Mouse (Mus musculus) intestine, embryonic 15.5 days (tissue): ENCODE measurements at regions not wholly inside any gene's neighbourhood (a gene's known extent, or its start where the extent isn't known, plus 50 kb on each side); places are given as distances from the start of the nearest gene placed in this dataset.

Experiments
- ATAC-seq: fragments of 200-750 bp; cut with Nextera tagmentation; 2 replicates; pipeline ENCODE4 v1.8.0; 2017; ENCODE audit warnings: moderate TSS enrichment, moderate library complexity
- H3K27ac ChIP-seq: fragments of 300-500 bp; sonication (generic); 2 replicates; pipeline ENCODE4 v1.5.1; 2015; ENCODE audit warnings: mild to moderate bottlenecking, inconsistent platforms
- H3K27me3 ChIP-seq: fragments of 300-500 bp; sonication (generic); replicated peaks from 2 replicates; pipeline ENCODE4 v1.6.1; 2015; ENCODE audit warnings: inconsistent platforms
- H3K36me3 ChIP-seq: fragments of 300-500 bp; sonication (generic); 2 replicates; pipeline ENCODE4 v1.6.1; 2015; ENCODE audit warnings: inconsistent platforms
- H3K4me1 ChIP-seq: fragments of 300-500 bp; sonication (generic); replicated peaks from 2 replicates; pipeline ENCODE4 v1.6.1; 2015; ENCODE audit warnings: inconsistent platforms
- H3K4me2 ChIP-seq: fragments of 300-500 bp; sonication (generic); replicated peaks from 2 replicates; pipeline ENCODE4 v1.6.1; 2015; ENCODE audit warnings: mild to moderate bottlenecking, inconsistent platforms
- H3K4me3 ChIP-seq: fragments of 300-500 bp; sonication (generic); replicated peaks from 2 replicates; pipeline ENCODE4 v1.5.1; 2015; ENCODE audit warnings: inconsistent platforms
- H3K9ac ChIP-seq: fragments of 300-500 bp; sonication (generic); 2 replicates; pipeline ENCODE4 v1.6.1; 2015; ENCODE audit warnings: inconsistent platforms
- H3K9me3 ChIP-seq: fragments of 300-500 bp; sonication (generic); 2 replicates; pipeline ENCODE4 v1.6.1; 2016; ENCODE audit warnings: inconsistent platforms
- whole genome bisulfite sequencing: fragments of 180-500 bp; shearing (Covaris S2); methylation state at CpG from one replicate; pipeline ENCODE4 v1.1.7; 2015; 5-methylcytosine and 5-hydroxymethylcytosine counted together

DNA sequence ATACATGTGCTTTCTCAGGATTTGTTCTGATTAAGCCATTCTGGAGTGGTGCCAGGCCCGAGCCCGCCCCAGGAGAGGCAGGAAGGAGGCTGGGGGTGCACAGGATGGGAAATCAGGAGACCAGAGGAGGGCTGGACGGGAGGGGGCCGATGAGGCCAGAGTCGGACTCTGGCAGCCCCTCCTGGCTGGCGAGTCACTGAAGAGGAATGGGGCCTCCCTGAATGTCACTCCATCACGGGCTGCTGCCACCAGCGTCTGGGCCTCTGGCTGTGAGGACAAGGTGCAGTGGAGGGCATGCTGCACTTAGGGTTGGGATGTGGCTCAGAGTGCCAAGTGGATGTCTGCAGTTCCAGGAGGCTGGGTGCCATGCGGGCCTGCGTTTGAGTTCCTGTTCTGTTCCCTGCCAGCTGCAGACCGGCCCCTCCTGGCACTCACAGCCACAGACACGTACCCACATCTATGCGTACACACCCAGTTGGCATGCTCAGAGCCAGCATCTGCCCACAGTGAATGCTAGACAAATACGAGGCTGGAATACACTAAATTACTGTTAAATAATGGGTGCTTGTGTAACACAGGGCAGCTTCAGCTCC lies 94.9 kb upstream of the Zfp618 start:
- Histone ChIP-seq H3K4me3 (no peak overlapping the region), H3K27me3 (no peaks in the 10 kb centered on the region), H3K4me1 (no peaks in the 10 kb centered on the region), H3K36me3 (no peaks in the 10 kb centered on the region), H3K4me2 (no peak overlapping the region), H3K9ac (no peak overlapping the region), H3K27ac (no peak overlapping the region), H3K9me3 (no peaks in the 10 kb centered on the region)
- ATAC-seq: no peak
- WGBS: 58% methylated on average over 14 of the region's 14 CpGs

- no peak overlapping the region for H3K9ac ChIP-seq
- no peaks in the 10 kb centered on the region for H3K9me3 ChIP-seq
- 85% methylated on average over 10 of the region's 10 CpGs for WGBS
- no peaks in the 10 kb centered on the region for H3K27me3 ChIP-seq
- H3K4me3 ChIP-seq: no peak overlapping the region
- no peak overlapping the region for H3K4me2 ChIP-seq
- no peaks in the 10 kb centered on the region for H3K36me3 ChIP-seq
- no peaks in the 10 kb centered on the region for H3K4me1 ChIP-seq
- ATAC-seq: no peak
- no peak overlapping the region for H3K27ac ChIP-seq
These were observed 92.8 kb upstream of the Zfp618 start for GRCm38 (mm10) chr4:62872562-62872961.

DNA sequence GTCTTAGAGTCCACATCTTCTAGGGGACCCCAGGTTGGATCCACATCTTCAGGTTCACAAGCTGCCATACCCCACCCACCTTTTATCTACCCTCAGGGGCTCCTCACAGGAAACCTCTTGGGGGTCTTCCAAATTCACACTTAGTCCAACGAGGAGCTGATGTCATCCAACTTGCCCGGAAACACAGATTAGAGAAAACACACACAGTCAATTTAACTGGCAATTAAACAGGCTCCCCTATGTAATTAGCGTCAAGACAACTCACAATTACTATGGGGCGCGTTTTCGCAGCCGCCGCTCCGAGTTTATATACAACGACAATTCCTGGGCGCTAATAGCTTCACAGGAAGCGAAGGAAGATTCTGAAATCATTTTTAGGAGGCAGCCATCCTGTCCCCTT lies 91.4 kb upstream of the Zfp618 start:
- H3K36me3 ChIP-seq: no peaks in the 10 kb centered on the region
- no peaks in the 10 kb centered on the region for H3K4me1 ChIP-seq
- no peak overlapping the region for H3K9ac ChIP-seq
- no peak overlapping the region for H3K27ac ChIP-seq
- no peak for ATAC-seq
- no peak overlapping the region for H3K4me2 ChIP-seq
- WGBS: 77% methylated on average over 12 of the region's 12 CpGs
- H3K27me3 ChIP-seq: no peaks in the 10 kb centered on the region
- no peaks in the 10 kb centered on the region for H3K9me3 ChIP-seq
- H3K4me3 ChIP-seq: no peak overlapping the region

GRCm38 (mm10) chr4:62878063-62878462 lies 87.3 kb upstream of the Zfp618 start:
- Histone ChIP-seq H3K36me3 (no peaks in the 10 kb centered on the region), H3K27ac (no peak overlapping the region), H3K4me1 (no peaks in the 10 kb centered on the region), H3K9ac (no peak overlapping the region), H3K4me3 (no peak overlapping the region), H3K9me3 (no peaks in the 10 kb centered on the region), H3K27me3 (no peaks in the 10 kb centered on the region), H3K4me2 (no peak overlapping the region)
- 83% methylated on average over 7 of the region's 7 CpGs for WGBS
- ATAC-seq: no peak

DNA sequence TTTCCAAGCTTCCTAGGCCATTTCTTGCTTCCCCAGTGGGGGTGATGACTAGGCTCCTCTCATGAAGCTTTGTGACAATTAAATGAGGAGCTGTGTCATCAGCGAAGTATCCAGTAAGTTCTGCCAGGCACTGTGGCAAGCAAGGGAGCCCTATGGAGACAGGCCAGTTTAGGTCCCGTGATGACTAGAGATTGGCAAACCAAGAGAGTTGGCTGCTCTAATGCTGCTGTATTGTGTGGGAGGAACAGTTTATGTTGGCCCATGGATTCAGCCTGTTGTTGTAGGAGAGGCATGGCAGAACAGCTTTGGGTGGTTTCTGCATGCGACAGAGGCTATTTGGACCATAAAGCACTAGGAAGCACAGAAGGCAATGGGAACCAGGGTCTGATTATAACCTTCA lies 86.4 kb upstream of the Zfp618 start:
- Histone ChIP-seq H3K27ac (no peak overlapping the region), H3K4me3 (no peak overlapping the region), H3K4me2 (no peak overlapping the region), H3K9me3 (no peaks in the 10 kb centered on the region), H3K36me3 (no peaks in the 10 kb centered on the region), H3K4me1 (no peaks in the 10 kb centered on the region), H3K9ac (no peak overlapping the region), H3K27me3 (no peaks in the 10 kb centered on the region)
- ATAC-seq: no peak
- 87% methylated on average over 3 of the region's 3 CpGs for WGBS

DNA sequence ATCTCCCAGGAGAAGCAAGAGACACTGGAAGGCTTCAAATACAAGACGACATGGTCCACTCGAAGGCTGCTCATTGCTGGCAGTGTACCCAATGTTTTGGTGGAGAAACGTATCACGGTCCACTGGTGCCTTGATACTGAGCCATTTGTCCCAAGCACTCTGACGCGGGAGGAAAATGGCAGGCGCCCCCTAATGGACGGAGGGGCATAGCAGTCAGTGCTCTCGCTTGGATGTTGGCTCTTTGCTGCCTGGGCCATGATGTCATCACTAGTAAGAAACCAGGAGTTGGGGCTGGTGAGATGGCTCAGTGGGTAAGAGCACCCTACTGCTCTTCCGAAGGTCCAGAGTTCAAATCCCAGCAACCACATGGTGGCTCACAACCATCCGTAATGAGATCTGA lies 83.5 kb upstream of the Zfp618 start:
- no peak for ATAC-seq
- H3K9ac ChIP-seq: no peak overlapping the region
- no peaks in the 10 kb centered on the region for H3K4me1 ChIP-seq
- 81% methylated on average over 11 of the region's 11 CpGs for WGBS
- no peaks in the 10 kb centered on the region for H3K9me3 ChIP-seq
- H3K4me2 ChIP-seq: no peak overlapping the region
- no peak overlapping the region for H3K27ac ChIP-seq
- H3K27me3 ChIP-seq: no peaks in the 10 kb centered on the region
- no peaks in the 10 kb centered on the region for H3K36me3 ChIP-seq
- H3K4me3 ChIP-seq: no peak overlapping the region

DNA sequence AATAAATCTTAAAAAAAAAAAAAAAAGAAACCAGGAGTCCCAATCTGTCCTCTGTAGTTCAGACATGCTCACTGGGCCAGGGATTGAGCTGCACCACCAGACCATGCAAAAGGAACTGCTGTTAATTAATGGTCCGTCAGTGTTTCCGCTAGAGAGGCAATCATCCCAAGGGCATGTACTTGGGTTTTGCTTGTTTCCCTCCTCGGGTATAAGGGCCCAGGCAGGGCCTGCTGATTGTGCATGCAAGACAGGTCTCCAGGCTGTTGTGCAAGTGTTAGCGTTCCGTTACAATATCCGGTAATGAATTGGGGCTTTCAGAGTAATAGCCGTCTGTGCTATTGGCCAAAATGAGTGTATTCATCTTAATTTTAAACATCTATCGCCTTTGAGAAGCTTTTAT lies 83.1 kb upstream of the Zfp618 start:
- Histone ChIP-seq H3K36me3 (no peaks in the 10 kb centered on the region), H3K4me1 (no peaks in the 10 kb centered on the region), H3K4me3 (no peak overlapping the region), H3K27me3 (no peaks in the 10 kb centered on the region), H3K27ac (no peak overlapping the region), H3K4me2 (no peak overlapping the region), H3K9me3 (no peaks in the 10 kb centered on the region), H3K9ac (no peak overlapping the region)
- ATAC-seq: no peak
- WGBS: 84% methylated on average over 8 of the region's 8 CpGs

DNA sequence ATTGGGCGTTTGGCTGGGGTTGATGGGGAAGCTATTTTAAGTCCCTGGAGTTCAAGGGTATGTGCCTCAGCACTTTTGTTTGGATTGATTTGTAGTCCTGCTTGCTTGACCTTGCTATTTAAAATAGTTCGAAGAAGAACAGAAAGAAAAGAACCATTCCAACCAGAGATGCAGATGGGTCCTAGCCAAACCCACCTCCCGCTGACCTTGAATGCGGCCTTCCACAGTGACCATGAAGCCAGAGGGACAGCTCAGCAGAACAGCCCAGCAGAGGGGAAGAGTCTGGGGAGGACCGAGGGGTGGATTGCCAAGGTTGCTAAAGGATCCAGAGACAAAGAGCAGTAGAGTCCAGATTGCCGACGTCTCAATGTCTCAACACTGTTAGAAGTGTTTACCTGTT lies 76.6 kb upstream of the Zfp618 start:
- H3K36me3 ChIP-seq: no peaks in the 10 kb centered on the region
- H3K4me3 ChIP-seq: no peak overlapping the region
- 76% methylated on average over 7 of the region's 7 CpGs for WGBS
- no peak overlapping the region for H3K9ac ChIP-seq
- H3K4me1 ChIP-seq: peaks cover 6% of the 10 kb centered on the region; the same call in 1 of the 2 replicates
- no peak overlapping the region for H3K27ac ChIP-seq
- no peak for ATAC-seq
- H3K9me3 ChIP-seq: no peaks in the 10 kb centered on the region
- H3K4me2 ChIP-seq: no peak overlapping the region
- H3K27me3 ChIP-seq: no peaks in the 10 kb centered on the region

- peak; percentile 15; the same call in 1 of the 2 replicates for ATAC-seq
- 47% methylated on average over 4 of the region's 4 CpGs for WGBS
- no peak overlapping the region for H3K27ac ChIP-seq
These were observed 75.7 kb upstream of the Zfp618 start for GRCm38 (mm10) chr4:62889708-62890107.

DNA sequence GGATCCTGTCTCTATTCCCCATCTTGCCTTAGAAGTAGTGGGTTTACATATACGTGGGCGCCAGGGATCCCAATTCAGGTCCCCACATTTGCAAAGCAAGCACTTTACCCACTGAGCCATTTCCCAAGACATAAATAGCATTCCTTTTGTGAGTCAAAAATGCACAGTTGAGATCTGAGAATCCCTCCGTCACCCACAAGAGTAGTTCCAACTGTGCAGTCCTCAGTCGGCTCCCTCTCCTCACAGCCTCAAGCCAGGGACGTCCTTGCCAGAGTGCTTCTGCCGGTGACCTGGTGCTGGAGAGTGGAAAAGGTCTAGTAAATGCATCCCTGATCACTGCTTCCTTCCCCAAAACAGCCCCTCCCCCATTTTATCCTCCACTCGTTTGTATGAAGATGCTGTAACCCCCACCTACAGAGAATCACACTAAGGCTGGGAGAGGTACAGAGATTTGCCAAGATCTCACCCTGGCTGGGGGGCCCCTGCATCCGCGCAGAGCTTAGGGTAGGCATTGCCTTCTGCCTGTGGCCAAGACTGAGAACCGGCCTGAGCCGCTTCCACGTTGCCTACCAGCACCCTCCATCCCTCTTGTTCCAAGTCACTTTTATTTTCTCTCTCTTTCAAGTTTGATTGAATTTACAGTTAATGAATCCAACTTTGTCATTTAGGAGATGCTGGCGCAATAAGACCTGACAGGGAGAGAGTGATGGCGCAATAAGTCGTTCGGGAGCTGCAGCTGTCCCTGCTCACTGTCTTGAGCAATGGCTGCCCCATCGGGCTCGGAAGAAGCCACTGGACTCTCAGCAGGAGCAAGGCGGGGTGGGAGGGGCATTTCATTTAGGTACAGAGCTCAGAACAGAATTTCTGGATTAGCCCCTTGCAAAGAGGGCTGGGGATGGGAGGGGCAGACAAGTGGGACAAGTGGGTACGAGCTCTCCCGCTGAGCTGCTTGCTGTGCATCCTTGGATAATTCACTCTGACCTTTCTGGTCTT lies 74.5 kb upstream of the Zfp618 start:
- Histone ChIP-seq H3K9me3 (no peaks in the 10 kb centered on the region), H3K9ac (no peak overlapping the region), H3K27ac (no peak overlapping the region), H3K27me3 (no peaks in the 10 kb centered on the region), H3K4me1 (peaks cover 6% of the 10 kb centered on the region; the same call in 1 of the 2 replicates), H3K36me3 (no peaks in the 10 kb centered on the region), H3K4me3 (no peak overlapping the region), H3K4me2 (peak overlapping the region; percentile 9)
- no peak for ATAC-seq
- WGBS: 35% methylated on average over 21 of the region's 21 CpGs

More at GRCm38 (mm10) chr4:62889708-62890107, 75.7 kb upstream of the Zfp618 start:
- Histone ChIP-seq H3K4me3 (no peak overlapping the region), H3K36me3 (no peaks in the 10 kb centered on the region), H3K9ac (no peak overlapping the region), H3K27me3 (no peaks in the 10 kb centered on the region), H3K4me1 (peaks cover 6% of the 10 kb centered on the region; the same call in 1 of the 2 replicates), H3K4me2 (no peak overlapping the region), H3K9me3 (no peaks in the 10 kb centered on the region)

DNA sequence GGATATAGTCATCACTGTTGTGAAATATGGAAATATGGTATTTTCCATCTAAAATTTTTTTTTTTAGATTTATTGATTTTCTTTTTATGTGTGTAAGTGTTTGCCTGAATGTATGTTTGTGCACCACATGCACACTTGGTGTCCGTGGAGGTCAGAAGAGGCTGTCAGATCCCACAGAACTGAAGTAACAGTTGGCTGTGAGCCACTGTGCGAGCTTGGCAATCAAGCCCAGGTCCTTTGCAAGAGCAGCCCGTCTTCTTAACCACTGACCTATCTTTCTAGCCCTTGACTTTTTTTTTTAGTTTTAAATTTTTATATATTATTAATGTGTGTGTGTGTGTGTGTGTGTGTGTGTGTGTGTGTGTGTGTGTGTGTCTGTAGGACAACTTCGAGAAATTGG lies 52.5 kb upstream of the Zfp618 start:
- H3K4me1 ChIP-seq: no peaks in the 10 kb centered on the region
- 71% methylated on average over 4 of the region's 4 CpGs for WGBS
- no peaks in the 10 kb centered on the region for H3K36me3 ChIP-seq
- H3K9ac ChIP-seq: no peak overlapping the region
- ATAC-seq: no peak
- no peak overlapping the region for H3K4me2 ChIP-seq
- no peak overlapping the region for H3K27ac ChIP-seq
- no peaks in the 10 kb centered on the region for H3K9me3 ChIP-seq
- no peaks in the 10 kb centered on the region for H3K27me3 ChIP-seq
- H3K4me3 ChIP-seq: no peak overlapping the region
